Mouse (Mus musculus): Measurements from ENCODE around the gene Gar1.

GRCm38 (mm10) chr3:129863698-129864097 is 32.5 kb upstream of the Gar1 start:
- TF ChIP-seq CTCF (IDR thresholded peaks at IDR 0.05; ENCODE audit: low read depth, low read length) (no peak), GATA2 (IDR thresholded peaks at IDR 0.05; ENCODE audit: borderline replicate concordance, low read depth, low read length) (no peak), GATA1 (IDR thresholded peaks at IDR 0.05; ENCODE audit: borderline replicate concordance, low read length) (no peak), POLR2AphosphoS5 (IDR thresholded peaks at IDR 0.05; ENCODE audit: insufficient replicate concordance, low read depth, low read length) (no peak)

Data from G1E (cell line).